Mouse (Mus musculus): ENCODE data around the gene Zbtb7b. TPM values are rescaled to one million over a fixed set of nuclear protein-coding genes. Genes with fewer than 3 reads are reported as not detected.

Gene Zbtb7b
- polyA plus RNA-seq, 1 experiment from 2014 or later: 1.7 TPM

DNA sequence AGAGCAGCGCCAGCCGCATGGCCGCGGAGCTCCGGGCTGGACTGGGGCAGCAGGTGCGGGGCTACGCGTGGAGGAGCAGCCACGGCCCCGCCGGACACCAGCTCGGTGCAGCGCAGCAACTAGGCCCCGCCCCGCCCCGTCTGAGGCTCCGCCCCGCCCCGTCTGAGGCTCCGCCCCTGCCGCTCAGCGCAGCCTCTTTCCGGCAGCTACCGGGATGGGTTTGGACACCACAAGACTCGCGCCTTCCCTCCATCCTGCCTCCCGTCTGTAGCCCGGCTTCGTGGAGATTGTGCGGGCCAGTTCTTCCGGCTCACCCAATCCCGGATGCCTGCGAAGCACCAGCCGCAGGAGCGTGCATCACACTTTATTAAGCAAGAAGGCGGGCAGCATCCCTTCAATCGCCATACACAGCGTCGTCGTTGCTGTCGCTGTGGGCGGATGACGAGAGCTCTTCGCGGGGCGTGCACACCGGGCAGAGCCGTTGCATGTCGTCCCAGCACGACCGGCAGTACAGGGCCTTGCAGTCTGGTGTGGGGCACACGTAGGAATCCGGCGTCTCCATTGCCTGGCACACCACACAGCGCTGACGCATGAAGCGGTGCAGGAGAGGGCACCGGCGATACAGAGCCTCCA, 44.6 kb downstream of the Zbtb7b start, which contains the start of gene Adam15:
TSS of gene Adam15 (minus strand) at position 128 of the 633 bp plus-strand sequence.
- Histone ChIP-seq H3K4me3 (ENCODE audit: low read length) (peak within 1 kb of the TSS; percentile 86), H3K36me3 (ENCODE audit: control insufficient read depth, insufficient read depth) (no peaks in the 10 kb centered on the region; the same call in 1 of the 2 replicates), H3K4me1 (ENCODE audit: control insufficient read depth, insufficient read depth, low read length) (peaks cover 8% of the 10 kb centered on the region), H3K9me3 (replicated peaks; ENCODE audit: control insufficient read depth, low read length) (no peaks in the 10 kb centered on the region), H3K27ac (ENCODE audit: low read length) (peak within 1 kb of the TSS; percentile 73), H3K4me2 (ENCODE audit: low read depth, low read length) (peak within 1 kb of the TSS; percentile 99), H3K9ac (ENCODE audit: low read length) (peak within 1 kb of the TSS; percentile 79), H3K27me3 (ENCODE audit: control insufficient read depth, insufficient read depth, low read length) (peaks cover 16% of the 10 kb centered on the region)
- under 1% methylated on average over 59 of the region's 59 CpGs for WGBS
- peak; percentile 83 for ATAC-seq (replicated peaks; ENCODE audit: extremely low read depth, insufficient read depth, low FRiP score)

DNA sequence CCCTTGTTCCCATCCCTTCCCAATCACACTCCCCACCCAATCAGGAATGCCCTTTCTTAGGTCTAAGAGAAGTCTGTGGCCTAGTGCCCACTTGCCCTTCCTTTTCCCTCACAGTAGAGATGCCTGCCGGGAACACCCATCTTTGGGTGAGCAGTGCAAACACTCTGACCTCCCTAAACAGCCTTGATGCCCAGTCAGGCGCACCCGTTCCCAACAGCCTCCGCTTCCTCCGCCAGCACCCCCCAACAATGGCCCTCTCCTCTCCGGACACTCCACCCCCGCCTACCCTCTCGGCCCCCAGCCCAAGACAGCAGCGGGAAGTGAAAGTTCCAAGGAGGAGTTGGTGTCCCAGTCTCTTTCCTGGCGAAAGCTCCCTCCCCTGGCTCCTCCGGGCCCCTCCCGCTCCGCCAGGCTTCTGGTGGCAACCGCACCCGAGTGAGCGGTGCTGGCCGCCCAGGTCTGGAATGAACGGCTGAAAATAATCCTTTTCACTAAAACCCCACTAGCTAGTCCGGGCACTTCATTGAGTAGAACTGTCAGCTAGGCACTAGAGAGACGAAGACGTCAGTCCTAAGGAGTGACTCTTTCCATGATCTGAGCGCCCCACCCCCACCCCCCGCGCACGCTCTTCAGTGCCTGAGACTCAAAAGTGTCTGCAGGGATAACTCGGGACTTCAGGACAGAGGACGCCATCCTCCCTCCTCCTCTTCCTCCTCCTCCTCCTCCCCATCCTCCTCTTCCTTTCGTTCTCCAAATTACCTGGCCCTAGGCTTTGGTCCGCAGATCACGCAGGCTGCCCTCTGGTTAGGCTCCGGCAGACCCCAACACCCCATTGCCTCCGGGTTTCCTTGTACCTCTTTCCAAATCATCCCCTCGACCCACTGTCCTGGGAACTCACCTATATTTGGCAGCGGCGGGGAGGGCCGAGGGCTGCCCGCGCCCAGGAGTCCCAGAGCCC, 45.4 kb downstream of the Zbtb7b start:
- no peaks in the 10 kb centered on the region for H3K9me3 ChIP-seq (replicated peaks; ENCODE audit: control insufficient read depth, low read length)
- peaks cover 16% of the 10 kb centered on the region for H3K27me3 ChIP-seq (ENCODE audit: control insufficient read depth, insufficient read depth, low read length)
- ATAC-seq (replicated peaks; ENCODE audit: extremely low read depth, insufficient read depth, low FRiP score): peak; percentile 11; the same call in 1 of the 2 replicates

GRCm38 (mm10) chr3:89347916-89348315, 46.7 kb downstream of the Zbtb7b start:
- Histone ChIP-seq H3K4me3 (ENCODE audit: low read length) (no peak overlapping the region; the same call in 1 of the 2 replicates), H3K4me1 (ENCODE audit: control insufficient read depth, insufficient read depth, low read length) (peaks cover 8% of the 10 kb centered on the region), H3K36me3 (ENCODE audit: control insufficient read depth, insufficient read depth) (peaks cover 3% of the 10 kb centered on the region; the same call in 1 of the 2 replicates), H3K9ac (ENCODE audit: low read length) (no peak overlapping the region; the same call in 1 of the 2 replicates), H3K27ac (ENCODE audit: low read length) (peak overlapping the region; percentile 73), H3K9me3 (replicated peaks; ENCODE audit: control insufficient read depth, low read length) (no peaks in the 10 kb centered on the region), H3K27me3 (ENCODE audit: control insufficient read depth, insufficient read depth, low read length) (peaks cover 14% of the 10 kb centered on the region), H3K4me2 (ENCODE audit: low read depth, low read length) (peak overlapping the region; percentile 99)
- no peak for ATAC-seq (replicated peaks; ENCODE audit: extremely low read depth, insufficient read depth, low FRiP score)
- 57% methylated on average over 1 of the region's 1 CpGs for WGBS

More for the DNA sequence above, 45.4 kb downstream of the Zbtb7b start:
- Histone ChIP-seq H3K27ac (ENCODE audit: low read length) (peak overlapping the region; percentile 73), H3K4me3 (ENCODE audit: low read length) (peak overlapping the region; percentile 86), H3K36me3 (ENCODE audit: control insufficient read depth, insufficient read depth) (peaks cover 3% of the 10 kb centered on the region; the same call in 1 of the 2 replicates), H3K9ac (ENCODE audit: low read length) (peak overlapping the region; percentile 79), H3K4me2 (ENCODE audit: low read depth, low read length) (peak overlapping the region; percentile 99), H3K4me1 (ENCODE audit: control insufficient read depth, insufficient read depth, low read length) (peaks cover 8% of the 10 kb centered on the region)
- WGBS: 1% methylated on average over 38 of the region's 38 CpGs

- Histone ChIP-seq H3K27ac (ENCODE audit: low read length) (no peak overlapping the region), H3K4me2 (ENCODE audit: low read depth, low read length) (0 out of 2 replicates have a peak overlapping the region, but pooled peaks have one; percentile 7), H3K4me1 (ENCODE audit: control insufficient read depth, insufficient read depth, low read length) (peaks cover 8% of the 10 kb centered on the region), H3K9me3 (replicated peaks; ENCODE audit: control insufficient read depth, low read length) (no peaks in the 10 kb centered on the region), H3K4me3 (ENCODE audit: low read length) (no peak overlapping the region), H3K9ac (ENCODE audit: low read length) (no peak overlapping the region), H3K36me3 (ENCODE audit: control insufficient read depth, insufficient read depth) (peaks cover 3% of the 10 kb centered on the region; the same call in 1 of the 2 replicates), H3K27me3 (ENCODE audit: control insufficient read depth, insufficient read depth, low read length) (peaks cover 7% of the 10 kb centered on the region; the same call in 1 of the 2 replicates)
- ATAC-seq (replicated peaks; ENCODE audit: extremely low read depth, insufficient read depth, low FRiP score): no peak
- 75% methylated on average over 10 of the region's 10 CpGs for WGBS
Observed at GRCm38 (mm10) chr3:89346815-89347540, 47.6 kb downstream of the Zbtb7b start.

DNA sequence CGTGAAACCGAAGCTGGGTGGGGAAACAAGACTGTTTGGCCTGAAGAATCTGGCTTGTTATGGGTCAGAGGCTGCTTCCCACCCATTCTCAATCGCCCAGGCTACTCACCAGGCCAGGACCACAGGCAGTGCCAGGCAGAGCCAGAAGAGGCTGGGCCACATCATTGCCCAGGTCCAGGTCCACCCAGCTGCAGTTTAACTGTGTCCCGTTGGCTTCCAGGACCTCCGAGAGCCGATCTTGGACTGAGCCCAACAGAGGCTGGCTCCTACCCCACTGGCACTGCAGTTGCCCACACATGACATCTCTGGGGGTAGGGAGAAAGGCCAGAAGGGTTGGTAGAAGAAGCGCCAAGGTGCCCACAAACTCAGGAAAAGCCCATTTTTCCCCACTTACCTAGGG, 51.3 kb downstream of the Zbtb7b start:
- ATAC-seq (replicated peaks; ENCODE audit: extremely low read depth, insufficient read depth, low FRiP score): no peak
- WGBS: 82% methylated on average over 7 of the region's 7 CpGs

GRCm38 (mm10) chr3:89341794-89342193, 52.8 kb downstream of the Zbtb7b start:
- H3K4me2 ChIP-seq (ENCODE audit: low read depth, low read length): no peak overlapping the region
- H3K36me3 ChIP-seq (ENCODE audit: control insufficient read depth, insufficient read depth): peaks cover 3% of the 10 kb centered on the region; the same call in 1 of the 2 replicates
- no peaks in the 10 kb centered on the region for H3K9me3 ChIP-seq (replicated peaks; ENCODE audit: control insufficient read depth, low read length)
- 65% methylated on average over 4 of the region's 4 CpGs for WGBS
- H3K9ac ChIP-seq (ENCODE audit: low read length): no peak overlapping the region
- peaks cover 7% of the 10 kb centered on the region; the same call in 1 of the 2 replicates for H3K27me3 ChIP-seq (ENCODE audit: control insufficient read depth, insufficient read depth, low read length)
- H3K4me3 ChIP-seq (ENCODE audit: low read length): no peak overlapping the region
- H3K27ac ChIP-seq (ENCODE audit: low read length): no peak overlapping the region
- no peak for ATAC-seq (replicated peaks; ENCODE audit: extremely low read depth, insufficient read depth, low FRiP score)
- H3K4me1 ChIP-seq (ENCODE audit: control insufficient read depth, insufficient read depth, low read length): peaks cover 7% of the 10 kb centered on the region

More for the DNA sequence above, 51.3 kb downstream of the Zbtb7b start:
- H3K27me3 ChIP-seq (ENCODE audit: control insufficient read depth, insufficient read depth, low read length): peaks cover 10% of the 10 kb centered on the region; the same call in 1 of the 2 replicates
- no peak overlapping the region for H3K4me3 ChIP-seq (ENCODE audit: low read length)
- H3K27ac ChIP-seq (ENCODE audit: low read length): no peak overlapping the region
- no peak overlapping the region for H3K4me2 ChIP-seq (ENCODE audit: low read depth, low read length)
- no peaks in the 10 kb centered on the region for H3K9me3 ChIP-seq (replicated peaks; ENCODE audit: control insufficient read depth, low read length)
- H3K4me1 ChIP-seq (ENCODE audit: control insufficient read depth, insufficient read depth, low read length): 0 out of 2 replicates have a peak, but pooled peaks cover under 1% of the 10 kb centered on the region
- no peak overlapping the region for H3K9ac ChIP-seq (ENCODE audit: low read length)
- peaks cover 3% of the 10 kb centered on the region; the same call in 1 of the 2 replicates for H3K36me3 ChIP-seq (ENCODE audit: control insufficient read depth, insufficient read depth)

DNA sequence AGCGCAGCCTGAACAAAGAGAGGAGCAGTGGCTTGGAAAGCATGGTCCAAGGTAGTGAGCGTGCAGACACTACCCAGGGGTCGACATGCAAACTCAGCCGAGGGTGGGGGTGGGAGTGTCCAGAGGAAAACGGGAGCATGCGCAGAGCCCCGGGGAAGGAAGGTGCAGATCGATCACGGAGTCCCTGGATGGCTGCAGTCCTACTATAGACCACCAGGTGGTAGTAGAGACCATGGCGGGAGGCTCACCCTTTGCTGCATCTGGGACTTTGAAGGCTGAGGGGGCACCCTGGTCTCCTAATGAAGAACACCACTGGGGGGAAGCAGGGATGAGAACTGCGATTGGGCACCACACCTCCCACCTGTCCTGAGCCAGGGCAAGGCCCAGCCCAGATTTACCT, 54.1 kb downstream of the Zbtb7b start:
- Histone ChIP-seq H3K4me1 (ENCODE audit: control insufficient read depth, insufficient read depth, low read length) (peaks cover 12% of the 10 kb centered on the region), H3K27ac (ENCODE audit: low read length) (no peak overlapping the region), H3K4me2 (ENCODE audit: low read depth, low read length) (peak overlapping the region; percentile 42), H3K9me3 (replicated peaks; ENCODE audit: control insufficient read depth, low read length) (no peaks in the 10 kb centered on the region), H3K36me3 (ENCODE audit: control insufficient read depth, insufficient read depth) (peaks cover 3% of the 10 kb centered on the region; the same call in 1 of the 2 replicates), H3K9ac (ENCODE audit: low read length) (peak overlapping the region; percentile 3; the same call in 1 of the 2 replicates), H3K4me3 (ENCODE audit: low read length) (no peak overlapping the region), H3K27me3 (ENCODE audit: control insufficient read depth, insufficient read depth, low read length) (peaks cover 7% of the 10 kb centered on the region; the same call in 1 of the 2 replicates)
- WGBS: 3% methylated on average over 11 of the region's 11 CpGs
- ATAC-seq (replicated peaks; ENCODE audit: extremely low read depth, insufficient read depth, low FRiP score): no peak; the same call in 1 of the 2 replicates

GRCm38 (mm10) chr3:89339416-89339815, 55.2 kb downstream of the Zbtb7b start:
- Histone ChIP-seq H3K9ac (ENCODE audit: low read length) (no peak overlapping the region), H3K36me3 (ENCODE audit: control insufficient read depth, insufficient read depth) (0 out of 2 replicates have a peak, but pooled peaks cover 3% of the 10 kb centered on the region), H3K9me3 (replicated peaks; ENCODE audit: control insufficient read depth, low read length) (no peaks in the 10 kb centered on the region), H3K4me1 (ENCODE audit: control insufficient read depth, insufficient read depth, low read length) (peaks cover 12% of the 10 kb centered on the region), H3K27me3 (ENCODE audit: control insufficient read depth, insufficient read depth, low read length) (peaks cover 7% of the 10 kb centered on the region; the same call in 1 of the 2 replicates), H3K4me3 (ENCODE audit: low read length) (no peak overlapping the region), H3K27ac (ENCODE audit: low read length) (no peak overlapping the region), H3K4me2 (ENCODE audit: low read depth, low read length) (no peak overlapping the region)
- ATAC-seq (replicated peaks; ENCODE audit: extremely low read depth, insufficient read depth, low FRiP score): no peak
- 24% methylated on average over 8 of the region's 8 CpGs for WGBS
